13 mouse cellular contexts compared by ENCODE assay signal in genomic region chr1:69364069-69364468, GRCm38 (mm10).
"Had no signal": no experiment of that assay in that cellular context is flagged by ENCODE, and none has a peak within 500 bp of the region (broad histone marks: within the 10 kb centered on the region; RNA-seq: fewer than 3 reads in every experiment).

No protein-coding gene starts in this region.

- ATAC-seq: liver, postnatal 0 days; lung, postnatal 0 days; midbrain, embryonic 16.5 days had no signal

- DNase-seq: liver, postnatal 0 days; lung, adult 2 months; lung, postnatal 14 days; lung, postnatal 36 days; midbrain, embryonic 14.5 days; retina, postnatal 1 day; right cerebral cortex, adult 18-20 months; right cerebral cortex, postnatal 14 days; thymus, adult 18-20 months; thymus, postnatal 14 days; thymus, postnatal 36 days had no signal
